Mouse (Mus musculus) retina, postnatal 7 days (tissue): ENCODE data around the gene Chrnd.
A peak's percentile ranks its signal among the peaks of the same experiment; 100 is the strongest.

Source experiments
- DNase-seq: peaks from one replicate; pipeline ENCODE4 v3.0.0-alpha.2; 2012; ENCODE audit warnings: low read depth, low spot score

Gene Chrnd

GRCm38 (mm10) chr1:87190429-87190828 lies at the start of gene Chrnd:
Chrnd (plus strand) TSS chr1:87190607.
- DNase-seq, result no peak

- no peak for DNase-seq
Observed at GRCm38 (mm10) chr1:87141550-87141949, 48.9 kb upstream of the Chrnd start.

GRCm38 (mm10) chr1:87142456-87142855 lies 48.0 kb upstream of the Chrnd start:
- no peak for DNase-seq

GRCm38 (mm10) chr1:87143141-87143540 lies 47.3 kb upstream of the Chrnd start:
- DNase-seq, result no peak

- no peak for DNase-seq
Observed at GRCm38 (mm10) chr1:87149422-87149821, 41.0 kb upstream of the Chrnd start.

GRCm38 (mm10) chr1:87151286-87151685 lies 39.1 kb upstream of the Chrnd start:
- no peak for DNase-seq

- no peak for DNase-seq
Observed at GRCm38 (mm10) chr1:87153776-87154500, 36.5 kb upstream of the Chrnd start.

GRCm38 (mm10) chr1:87154501-87155120 lies 35.8 kb upstream of the Chrnd start:
- no peak for DNase-seq

GRCm38 (mm10) chr1:87155531-87156198 lies 34.7 kb upstream of the Chrnd start:
- no peak for DNase-seq

- DNase-seq, result no peak
Observed at GRCm38 (mm10) chr1:87156199-87156587, 34.2 kb upstream of the Chrnd start, which contains the start of gene Ecel1. Ecel1 (minus strand) TSS chr1:87156521.

GRCm38 (mm10) chr1:87159396-87159795 lies 31.0 kb upstream of the Chrnd start:
- no peak for DNase-seq

- no peak for DNase-seq
Observed at GRCm38 (mm10) chr1:87164164-87164795, 26.1 kb upstream of the Chrnd start.

GRCm38 (mm10) chr1:87164796-87165184 lies 25.6 kb upstream of the Chrnd start:
- DNase-seq, result no peak

- DNase-seq, result no peak
Observed at GRCm38 (mm10) chr1:87170458-87170857, 19.9 kb upstream of the Chrnd start.

- no peak for DNase-seq
Observed at GRCm38 (mm10) chr1:87171312-87171711, 19.1 kb upstream of the Chrnd start.

- DNase-seq, result no peak
Observed at GRCm38 (mm10) chr1:87172316-87172715, 18.1 kb upstream of the Chrnd start.

- DNase-seq, result peak; percentile 62
Observed at GRCm38 (mm10) chr1:87174006-87174955, 16.1 kb upstream of the Chrnd start.

GRCm38 (mm10) chr1:87175852-87176292 lies 14.5 kb upstream of the Chrnd start:
- DNase-seq, result peak; percentile 61

- DNase-seq, result no peak
Observed at GRCm38 (mm10) chr1:87180896-87181295, 9.5 kb upstream of the Chrnd start.

GRCm38 (mm10) chr1:87183013-87183412 lies 7.4 kb upstream of the Chrnd start, which contains the start of gene Prss56:
Prss56 (plus strand) TSS chr1:87183313.
- DNase-seq, result no peak
